Mouse (Mus musculus) lung, postnatal 36 days (tissue): ENCODE results near the gene Dmkn.

ENCODE experiments used
- DNase-seq: peaks from one replicate; pipeline ENCODE4 v3.0.0; 2022; ENCODE audit warnings: mixed read lengths

Dmkn gene

GRCm38 (mm10) chr7:30765173-30765572 lies 1.6 kb downstream of the Dmkn start:
- no peak for DNase-seq

- DNase-seq: no peak
These were observed 2.9 kb downstream of the Dmkn start for GRCm38 (mm10) chr7:30766408-30766807.

- peak; percentile 21 for DNase-seq
These were observed 5.7 kb downstream of the Dmkn start for GRCm38 (mm10) chr7:30769236-30769635.

GRCm38 (mm10) chr7:30776104-30776503 lies 12.5 kb downstream of the Dmkn start:
- peak; percentile 31 for DNase-seq

- DNase-seq: no peak
These were observed 13.6 kb downstream of the Dmkn start for GRCm38 (mm10) chr7:30777081-30777579.

GRCm38 (mm10) chr7:30777911-30778310 lies 14.4 kb downstream of the Dmkn start:
- no peak for DNase-seq

- no peak for DNase-seq
These were observed 18.2 kb downstream of the Dmkn start for GRCm38 (mm10) chr7:30781792-30782191.

- DNase-seq: no peak
These were observed 19.1 kb downstream of the Dmkn start for GRCm38 (mm10) chr7:30782658-30783057.

- peak; percentile 64 for DNase-seq
These were observed 21.6 kb downstream of the Dmkn start for GRCm38 (mm10) chr7:30785154-30785553.

- DNase-seq: no peak
These were observed 22.4 kb downstream of the Dmkn start for GRCm38 (mm10) chr7:30785721-30786546.

- no peak for DNase-seq
These were observed 23.9 kb downstream of the Dmkn start, which contains the start of gene Krtdap for GRCm38 (mm10) chr7:30787377-30788022. Gene Krtdap (plus strand): TSS chr7:30787896.

- no peak for DNase-seq
These were observed 26.6 kb downstream of the Dmkn start for GRCm38 (mm10) chr7:30790141-30790540.

GRCm38 (mm10) chr7:30791921-30792320 lies 28.4 kb downstream of the Dmkn start:
- no peak for DNase-seq

GRCm38 (mm10) chr7:30794921-30795320 lies 31.4 kb downstream of the Dmkn start:
- DNase-seq: no peak

GRCm38 (mm10) chr7:30796790-30797189 lies 33.2 kb downstream of the Dmkn start:
- DNase-seq: no peak

GRCm38 (mm10) chr7:30800653-30801052 lies 37.1 kb downstream of the Dmkn start:
- no peak for DNase-seq

- no peak for DNase-seq
These were observed 39.7 kb downstream of the Dmkn start for GRCm38 (mm10) chr7:30803256-30803655.

GRCm38 (mm10) chr7:30804026-30804715 lies 40.6 kb downstream of the Dmkn start:
- DNase-seq: peak; percentile 57

GRCm38 (mm10) chr7:30805924-30806323 lies 42.4 kb downstream of the Dmkn start:
- DNase-seq: peak; percentile 51

- DNase-seq: no peak
These were observed 46.8 kb downstream of the Dmkn start for GRCm38 (mm10) chr7:30810319-30810718.

- peak; percentile 46 for DNase-seq
These were observed 48.3 kb downstream of the Dmkn start for GRCm38 (mm10) chr7:30811757-30812290.

GRCm38 (mm10) chr7:30812291-30812807 lies 48.8 kb downstream of the Dmkn start:
- peak; percentile 33 for DNase-seq

GRCm38 (mm10) chr7:30820131-30820530 lies 56.6 kb downstream of the Dmkn start:
- peak; percentile 11 for DNase-seq
